Mouse (Mus musculus) thymus, adult 2 months (tissue): Measurements from ENCODE around the gene Ptrh2.

Experiments
- CTCF ChIP-seq: fragments of 200-500 bp; IDR thresholded peaks from 2 replicates; pipeline ENCODE4 v1.5.1; 2012; ENCODE audit warnings: mild to moderate bottlenecking, control low read depth, low read length, moderate library complexity, borderline replicate concordance; ENCODE audit not compliant: control insufficient read depth, poor library complexity, insufficient read depth; ENCODE audit errors: extremely low read depth
- POLR2A ChIP-seq: fragments of 200-500 bp; IDR thresholded peaks from 2 replicates; pipeline ENCODE4 v1.6.1; 2012; ENCODE audit warnings: mild to moderate bottlenecking, low read length, control low read depth, moderate library complexity; ENCODE audit not compliant: control insufficient read depth, poor library complexity, insufficient read depth; ENCODE audit errors: extremely low read depth

DNA sequence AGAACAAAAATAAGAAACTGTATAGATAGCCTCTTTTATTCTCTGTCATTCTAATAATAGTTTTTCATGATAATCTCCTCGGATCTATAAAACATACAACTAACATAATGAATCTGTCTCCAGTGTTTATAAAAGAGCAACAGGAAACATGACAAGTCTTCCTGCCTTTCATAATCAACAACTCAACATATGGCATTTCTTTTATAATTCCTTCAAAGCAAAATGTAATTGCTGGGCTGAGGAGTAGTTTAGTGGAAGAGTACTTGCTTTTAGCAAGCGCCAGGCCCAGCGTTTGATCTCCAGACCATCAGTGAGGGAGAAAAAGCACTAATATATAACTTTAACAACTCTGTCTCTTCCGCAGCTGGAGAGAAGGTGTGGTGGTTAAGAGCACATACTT, 42.1 kb upstream of the Ptrh2 start:
- TF ChIP-seq CTCF = no peak
- no peak for TF ChIP-seq POLR2A
